Mouse (Mus musculus) lung, postnatal 0 days (tissue): ENCODE data around the gene Gm10382. TPM values are rescaled to one million over a fixed set of nuclear protein-coding genes. Genes with fewer than 3 reads are reported as not detected.

Experiments
- ATAC-seq: fragments of 200-750 bp; cut with Nextera tagmentation; 2 replicates; pipeline ENCODE4 v1.8.0; 2017; ENCODE audit warnings: moderate library complexity
- DNase-seq: peaks from one replicate; pipeline ENCODE4 v3.0.0-alpha.2; 2016; ENCODE audit warnings: low spot score
- H3K27ac ChIP-seq: fragments of 300-500 bp; sonication (generic); 2 replicates; pipeline ENCODE4 v1.5.1; 2014; ENCODE audit warnings: antibody characterized with exemption, mild to moderate bottlenecking, low read length, mixed read lengths
- H3K27me3 ChIP-seq: fragments of 300-500 bp; sonication (generic); replicated peaks from 2 replicates; pipeline ENCODE4 v1.6.1; 2014; ENCODE audit warnings: low read length, mixed read lengths; ENCODE audit not compliant: insufficient read depth
- H3K36me3 ChIP-seq: fragments of 300-500 bp; sonication (generic); 2 replicates; pipeline ENCODE4 v1.6.1; 2014; ENCODE audit warnings: low read length, mixed read lengths; ENCODE audit not compliant: insufficient read depth
- H3K4me1 ChIP-seq: fragments of 300-500 bp; sonication (generic); 2 replicates; pipeline ENCODE4 v1.6.1; 2014; ENCODE audit warnings: antibody characterized with exemption, low read depth, low read length, mixed read lengths; ENCODE audit not compliant: insufficient read depth
- H3K4me2 ChIP-seq: fragments of 300-500 bp; sonication (generic); replicated peaks from 2 replicates; pipeline ENCODE4 v1.6.1; 2014; ENCODE audit warnings: low read depth, mild to moderate bottlenecking, low read length, moderate library complexity, mixed read lengths
- H3K4me3 ChIP-seq: fragments of 300-500 bp; sonication (generic); 2 replicates; pipeline ENCODE4 v1.5.1; 2014; ENCODE audit warnings: low read depth, low read length
- H3K9ac ChIP-seq: fragments of 300-500 bp; sonication (generic); replicated peaks from 2 replicates; pipeline ENCODE4 v1.6.1; 2014; ENCODE audit warnings: low read depth, mild to moderate bottlenecking
- H3K9me3 ChIP-seq: fragments of 300-500 bp; sonication (generic); 2 replicates; pipeline ENCODE4 v1.6.1; 2016; ENCODE audit warnings: low read length, mixed read lengths
- CTCF ChIP-seq: IDR thresholded peaks from 2 replicates; pipeline ENCODE4 v1.5.1; 2016; ENCODE audit warnings: antibody characterized with exemption, mild to moderate bottlenecking
- EP300 ChIP-seq: IDR thresholded peaks from 2 replicates; pipeline ENCODE4 v1.6.1; 2016; ENCODE audit warnings: antibody characterized with exemption, mild to moderate bottlenecking, control low read depth
- WGBS: fragments of 180-500 bp; shearing (Covaris S2); extraction: QIAGEN DNeasy Blood & Tissue Kit; methylation state at CpG from one replicate; pipeline ENCODE4 v1.1.7; 2014; 5-methylcytosine and 5-hydroxymethylcytosine counted together
- polyA plus RNA-seq: library from polyadenylated mRNA; unstranded; fragments of >200 nt; fragmentation: Nextera tagmentation; extraction: Ambion mirVana; gene quantifications from 2 replicates; pipeline ENCODE4 v1.2.1, GENCODE M21; 2015

The Gm10382 gene
- polyA plus RNA-seq, 1 experiment from 2014 or later: 0.63 TPM

- Histone ChIP-seq H3K4me2 (no peak overlapping the region), H3K9ac (no peak overlapping the region), H3K9me3 (no peaks in the 10 kb centered on the region), H3K27me3 (no peaks in the 10 kb centered on the region), H3K27ac (no peak overlapping the region), H3K36me3 (no peaks in the 10 kb centered on the region), H3K4me1 (no peaks in the 10 kb centered on the region), H3K4me3 (no peak overlapping the region)
- DNase-seq (no peak), ATAC-seq (no peak)
- TF ChIP-seq CTCF (peak; percentile 57), EP300 (no peak)
- 78% methylated on average over 5 of the region's 5 CpGs for WGBS
Observed at GRCm38 (mm10) chr5:125378919-125379318, 10.2 kb upstream of the Gm10382 start.

GRCm38 (mm10) chr5:125381954-125382672 lies 7.0 kb upstream of the Gm10382 start:
- no peaks in the 10 kb centered on the region for H3K27me3 ChIP-seq
- H3K36me3 ChIP-seq: peaks cover 11% of the 10 kb centered on the region; the same call in 1 of the 2 replicates
- TF ChIP-seq EP300 (no peak), CTCF (no peak)
- ATAC-seq: peak; percentile 5; the same call in 1 of the 2 replicates
- H3K4me1 ChIP-seq: no peaks in the 10 kb centered on the region
- no peak overlapping the region for H3K9ac ChIP-seq
- WGBS: 53% methylated on average over 5 of the region's 5 CpGs
- no peaks in the 10 kb centered on the region for H3K9me3 ChIP-seq
- no peak for DNase-seq
- H3K4me3 ChIP-seq: no peak overlapping the region
- H3K27ac ChIP-seq: no peak overlapping the region
- no peak overlapping the region for H3K4me2 ChIP-seq

GRCm38 (mm10) chr5:125382673-125383558 lies 6.2 kb upstream of the Gm10382 start:
- no peak overlapping the region for H3K27ac ChIP-seq
- TF ChIP-seq CTCF (peak; percentile 85), EP300 (peak; percentile 40; the same call in 1 of the 2 replicates)
- no peak overlapping the region for H3K9ac ChIP-seq
- peak; percentile 93 for DNase-seq
- no peak overlapping the region for H3K4me2 ChIP-seq
- peaks cover 11% of the 10 kb centered on the region; the same call in 1 of the 2 replicates for H3K36me3 ChIP-seq
- no peak overlapping the region for H3K4me3 ChIP-seq
- H3K4me1 ChIP-seq: no peaks in the 10 kb centered on the region
- no peaks in the 10 kb centered on the region for H3K9me3 ChIP-seq
- H3K27me3 ChIP-seq: no peaks in the 10 kb centered on the region
- ATAC-seq: peak; percentile 90
- WGBS: 37% methylated on average over 6 of the region's 6 CpGs

- WGBS: 61% methylated on average over 3 of the region's 3 CpGs
- Histone ChIP-seq H3K4me1 (no peaks in the 10 kb centered on the region), H3K4me3 (no peak overlapping the region), H3K9ac (no peak overlapping the region), H3K9me3 (no peaks in the 10 kb centered on the region), H3K27me3 (no peaks in the 10 kb centered on the region), H3K27ac (no peak overlapping the region), H3K4me2 (no peak overlapping the region), H3K36me3 (peaks cover 15% of the 10 kb centered on the region; the same call in 1 of the 2 replicates)
- no peak for DNase-seq
- TF ChIP-seq CTCF (no peak), EP300 (no peak)
- no peak for ATAC-seq
Observed at GRCm38 (mm10) chr5:125383637-125384420, 5.3 kb upstream of the Gm10382 start.

GRCm38 (mm10) chr5:125384512-125385214 lies 4.5 kb upstream of the Gm10382 start:
- Histone ChIP-seq H3K4me2 (peak overlapping the region; percentile 36), H3K9me3 (no peaks in the 10 kb centered on the region), H3K4me3 (no peak overlapping the region), H3K36me3 (peaks cover 15% of the 10 kb centered on the region; the same call in 1 of the 2 replicates), H3K27ac (no peak overlapping the region), H3K27me3 (no peaks in the 10 kb centered on the region), H3K9ac (no peak overlapping the region), H3K4me1 (no peaks in the 10 kb centered on the region)
- no peak for ATAC-seq
- WGBS: 65% methylated on average over 2 of the region's 2 CpGs
- peak; percentile 43 for DNase-seq
- TF ChIP-seq CTCF (no peak), EP300 (no peak)
